Mouse (Mus musculus) liver, embryonic 14.5 days (tissue): ENCODE measurements around the gene Cox6a2.

Experiments
- CTCF ChIP-seq: IDR thresholded peaks from 2 replicates; pipeline ENCODE4 v1.5.1; 2016; ENCODE audit warnings: antibody characterized with exemption, low read depth, control low read depth
- EP300 ChIP-seq: IDR thresholded peaks from 2 replicates; pipeline ENCODE4 v1.6.1; 2016; ENCODE audit warnings: antibody characterized with exemption, low read depth

GRCm38 (mm10) chr7:128180126-128180525, 26.1 kb downstream of the Cox6a2 start:
- no peak for TF ChIP-seq CTCF
- TF ChIP-seq EP300, result no peak
